Mouse (Mus musculus): ENCODE data around the gene Lcn11. TPM values are rescaled to one million over a fixed set of nuclear protein-coding genes. Genes with fewer than 3 reads are reported as not detected.
"Not testable (repeated sequence)": the region's sequence is repeated elsewhere in the genome, so short reads cannot be mapped to it uniquely, and the experiment has no call there.

Lcn11 gene
- polyA plus RNA-seq, 1 experiment from 2014 or later, result not detected

GRCm38 (mm10) chr2:25811711-25812110, 34.9 kb downstream of the Lcn11 start:
- no peak overlapping the region for H3K27ac ChIP-seq (replicated peaks)
- ATAC-seq (ENCODE audit: low FRiP score, low TSS enrichment), result no peak
- no peak overlapping the region for H3K9ac ChIP-seq (ENCODE audit: low read length)
- H3K27me3 ChIP-seq (ENCODE audit: control insufficient read depth, insufficient read depth, low read length), result no peaks in the 10 kb centered on the region
- DNase-seq (ENCODE audit: low spot score), result no peak
- H3K36me3 ChIP-seq (ENCODE audit: control insufficient read depth, insufficient read depth, low read length), result no peaks in the 10 kb centered on the region
- no peaks in the 10 kb centered on the region for H3K9me3 ChIP-seq (ENCODE audit: control insufficient read depth, low read length)
- WGBS, result 69% methylated on average over 2 of the region's 2 CpGs
- H3K4me1 ChIP-seq (replicated peaks; ENCODE audit: control insufficient read depth, insufficient read depth), result no peaks in the 10 kb centered on the region
- no peak for TF ChIP-seq CTCF (IDR thresholded peaks at IDR 0.05; ENCODE audit: low read depth)
- no peak for TF ChIP-seq EP300 (optimal IDR thresholded peaks at IDR 0.05)
- no peak overlapping the region for H3K4me3 ChIP-seq (ENCODE audit: low read depth, low read length)
- H3K4me2 ChIP-seq (replicated peaks; ENCODE audit: low read depth), result no peak overlapping the region

- H3K4me1 ChIP-seq (replicated peaks; ENCODE audit: control insufficient read depth, insufficient read depth), result no peaks in the 10 kb centered on the region
- no peak overlapping the region for H3K4me2 ChIP-seq (replicated peaks; ENCODE audit: low read depth)
- no peak overlapping the region for H3K9ac ChIP-seq (ENCODE audit: low read length)
- H3K27me3 ChIP-seq (ENCODE audit: control insufficient read depth, insufficient read depth, low read length), result no peaks in the 10 kb centered on the region
- WGBS, result 78% methylated on average over 5 of the region's 5 CpGs
- H3K36me3 ChIP-seq (ENCODE audit: control insufficient read depth, insufficient read depth, low read length), result no peaks in the 10 kb centered on the region
- H3K4me3 ChIP-seq (ENCODE audit: low read depth, low read length), result no peak overlapping the region
- TF ChIP-seq CTCF (IDR thresholded peaks at IDR 0.05; ENCODE audit: low read depth) (peak; percentile 30; the same call in 1 of the 2 replicates), EP300 (optimal IDR thresholded peaks at IDR 0.05) (no peak)
- no peak for DNase-seq (ENCODE audit: low spot score)
- H3K9me3 ChIP-seq (ENCODE audit: control insufficient read depth, low read length), result no peaks in the 10 kb centered on the region
- ATAC-seq (ENCODE audit: low FRiP score, low TSS enrichment), result no peak
- H3K27ac ChIP-seq (replicated peaks), result no peak overlapping the region
These were observed 36.5 kb downstream of the Lcn11 start for GRCm38 (mm10) chr2:25813364-25813763.

GRCm38 (mm10) chr2:25815748-25816147, 38.9 kb downstream of the Lcn11 start, which contains the start of gene Glt6d1:
Gene Glt6d1, minus strand, starts transcription at chr2:25815848.
- DNase-seq (ENCODE audit: low spot score); H3K27ac ChIP-seq (replicated peaks); H3K4me3 ChIP-seq (ENCODE audit: low read depth, low read length); ATAC-seq (ENCODE audit: low FRiP score, low TSS enrichment); H3K27me3 ChIP-seq (ENCODE audit: control insufficient read depth, insufficient read depth, low read length); H3K36me3 ChIP-seq (ENCODE audit: control insufficient read depth, insufficient read depth, low read length); H3K9ac ChIP-seq (ENCODE audit: low read length); H3K9me3 ChIP-seq (ENCODE audit: control insufficient read depth, low read length); H3K4me1 ChIP-seq (replicated peaks; ENCODE audit: control insufficient read depth, insufficient read depth); H3K4me2 ChIP-seq (replicated peaks; ENCODE audit: low read depth): not testable (repeated sequence)
- 74% methylated on average over 1 of the region's 1 CpGs for WGBS

- Histone ChIP-seq H3K9me3 (ENCODE audit: control insufficient read depth, low read length) (no peaks in the 10 kb centered on the region), H3K9ac (ENCODE audit: low read length) (no peak within 1 kb of the TSS), H3K4me1 (replicated peaks; ENCODE audit: control insufficient read depth, insufficient read depth) (no peaks in the 10 kb centered on the region), H3K36me3 (ENCODE audit: control insufficient read depth, insufficient read depth, low read length) (no peaks in the 10 kb centered on the region), H3K4me3 (ENCODE audit: low read depth, low read length) (no peak within 1 kb of the TSS), H3K27me3 (ENCODE audit: control insufficient read depth, insufficient read depth, low read length) (no peaks in the 10 kb centered on the region), H3K27ac (replicated peaks) (no peak within 1 kb of the TSS), H3K4me2 (replicated peaks; ENCODE audit: low read depth) (no peak within 1 kb of the TSS)
- DNase-seq (ENCODE audit: low spot score), result no peak
- ATAC-seq (ENCODE audit: low FRiP score, low TSS enrichment), result no peak
- TF ChIP-seq EP300 (optimal IDR thresholded peaks at IDR 0.05), result no peak
- TF ChIP-seq CTCF (IDR thresholded peaks at IDR 0.05; ENCODE audit: low read depth), result no peak
- WGBS, result 76% methylated on average over 1 of the region's 1 CpGs
These were observed 46.0 kb downstream of the Lcn11 start, which contains the start of gene Lcn9 for GRCm38 (mm10) chr2:25822806-25823205. Gene Lcn9, plus strand, starts transcription at chr2:25823153.

GRCm38 (mm10) chr2:25824751-25825150, 47.9 kb downstream of the Lcn11 start:
- Histone ChIP-seq H3K27ac (replicated peaks) (no peak overlapping the region), H3K4me1 (replicated peaks; ENCODE audit: control insufficient read depth, insufficient read depth) (no peaks in the 10 kb centered on the region), H3K4me3 (ENCODE audit: low read depth, low read length) (no peak overlapping the region), H3K9ac (ENCODE audit: low read length) (no peak overlapping the region), H3K4me2 (replicated peaks; ENCODE audit: low read depth) (no peak overlapping the region), H3K27me3 (ENCODE audit: control insufficient read depth, insufficient read depth, low read length) (no peaks in the 10 kb centered on the region), H3K9me3 (ENCODE audit: control insufficient read depth, low read length) (no peaks in the 10 kb centered on the region), H3K36me3 (ENCODE audit: control insufficient read depth, insufficient read depth, low read length) (no peaks in the 10 kb centered on the region)
- ATAC-seq (ENCODE audit: low FRiP score, low TSS enrichment) (no peak), DNase-seq (ENCODE audit: low spot score) (no peak)
- no peak for TF ChIP-seq EP300 (optimal IDR thresholded peaks at IDR 0.05)
- 74% methylated on average over 3 of the region's 3 CpGs for WGBS

- no peaks in the 10 kb centered on the region for H3K27me3 ChIP-seq (ENCODE audit: control insufficient read depth, insufficient read depth, low read length)
- no peak for TF ChIP-seq EP300 (optimal IDR thresholded peaks at IDR 0.05)
- TF ChIP-seq CTCF (IDR thresholded peaks at IDR 0.05; ENCODE audit: low read depth), result 0 out of 2 replicates have a peak, but pooled peaks have one; percentile 2
- ATAC-seq (ENCODE audit: low FRiP score, low TSS enrichment), result no peak
- no peaks in the 10 kb centered on the region for H3K4me1 ChIP-seq (replicated peaks; ENCODE audit: control insufficient read depth, insufficient read depth)
- no peak overlapping the region for H3K4me2 ChIP-seq (replicated peaks; ENCODE audit: low read depth)
- H3K9ac ChIP-seq (ENCODE audit: low read length), result no peak overlapping the region
- H3K27ac ChIP-seq (replicated peaks), result no peak overlapping the region
- no peak overlapping the region for H3K4me3 ChIP-seq (ENCODE audit: low read depth, low read length)
- no peak for DNase-seq (ENCODE audit: low spot score)
- no peaks in the 10 kb centered on the region for H3K9me3 ChIP-seq (ENCODE audit: control insufficient read depth, low read length)
- H3K36me3 ChIP-seq (ENCODE audit: control insufficient read depth, insufficient read depth, low read length), result no peaks in the 10 kb centered on the region
- 78% methylated on average over 8 of the region's 8 CpGs for WGBS
These were observed 51.6 kb downstream of the Lcn11 start for GRCm38 (mm10) chr2:25828344-25828947.

Other genes starting within 250 kb of the Lcn11 start
- 15.9 and 16.0 TPM in 2 replicates for gene Traf2, start 230.1 kb upstream of the Lcn11 start, polyA plus RNA-seq (2015; fragmentation: Nextera tagmentation; extraction: Ambion mirVana)
- gene Edf1, start 219.2 kb upstream of the Lcn11 start, polyA plus RNA-seq (2015; fragmentation: Nextera tagmentation; extraction: Ambion mirVana), result 351 and 372 TPM in 2 replicates
- gene Mamdc4, start 202.2 kb upstream of the Lcn11 start, polyA plus RNA-seq (2015; fragmentation: Nextera tagmentation; extraction: Ambion mirVana), result 0.34 and 0.55 TPM in 2 replicates
- gene Phpt1, start 201.8 kb upstream of the Lcn11 start, polyA plus RNA-seq (2015; fragmentation: Nextera tagmentation; extraction: Ambion mirVana), result 87.0 and 87.5 TPM in 2 replicates
- gene Ajm1, start 195.3 kb upstream of the Lcn11 start, polyA plus RNA-seq (2015; fragmentation: Nextera tagmentation; extraction: Ambion mirVana), result 0.29 and 0.52 TPM in 2 replicates
- 30.9 and 32.2 TPM in 2 replicates for gene Rabl6, start 168.5 kb upstream of the Lcn11 start, polyA plus RNA-seq (2015; fragmentation: Nextera tagmentation; extraction: Ambion mirVana)
- 0.21 and 0.34 TPM in 2 replicates for gene Ccdc183, start 159.3 kb upstream of the Lcn11 start, polyA plus RNA-seq (2015; fragmentation: Nextera tagmentation; extraction: Ambion mirVana)
- 32.4 and 33.3 TPM in 2 replicates for gene Tmem141, start 155.0 kb upstream of the Lcn11 start, polyA plus RNA-seq (2015; fragmentation: Nextera tagmentation; extraction: Ambion mirVana)
- 3.5 and 3.8 TPM in 2 replicates for gene Fcna, start 149.0 kb upstream of the Lcn11 start, polyA plus RNA-seq (2015; fragmentation: Nextera tagmentation; extraction: Ambion mirVana)
- 0.16 and 0.22 TPM in 2 replicates for gene Lcn8, start 123.9 kb upstream of the Lcn11 start, polyA plus RNA-seq (2015; fragmentation: Nextera tagmentation; extraction: Ambion mirVana)
- not detected in 2 replicates for gene Lcn5, start 119.1 kb upstream of the Lcn11 start, polyA plus RNA-seq (2015; fragmentation: Nextera tagmentation; extraction: Ambion mirVana)
- gene Lcn6, start 100.2 kb upstream of the Lcn11 start, polyA plus RNA-seq (2015; fragmentation: Nextera tagmentation; extraction: Ambion mirVana), result not detected in 2 replicates
- gene Lcn10, start 94.3 kb upstream of the Lcn11 start, polyA plus RNA-seq (2015; fragmentation: Nextera tagmentation; extraction: Ambion mirVana), result not detected in 2 replicates
- 0.39 TPM in 1 of 2 replicates, not detected in the other for gene Obp2a, start 77.0 kb upstream of the Lcn11 start, polyA plus RNA-seq (2015; fragmentation: Nextera tagmentation; extraction: Ambion mirVana)
- gene Bmyc, start 70.3 kb upstream of the Lcn11 start, polyA plus RNA-seq (2015; fragmentation: Nextera tagmentation; extraction: Ambion mirVana), result 53.9 and 55.6 TPM in 2 replicates
- not detected in 2 replicates for gene Obp2b, start 40.0 kb upstream of the Lcn11 start, polyA plus RNA-seq (2015; fragmentation: Nextera tagmentation; extraction: Ambion mirVana)
- gene Lcn3, start 11.4 kb upstream of the Lcn11 start, polyA plus RNA-seq (2015; fragmentation: Nextera tagmentation; extraction: Ambion mirVana), result not detected in 2 replicates
- gene Gm13539, start 5.2 kb downstream of the Lcn11 start, polyA plus RNA-seq (2015; fragmentation: Nextera tagmentation; extraction: Ambion mirVana), result 1.2 and 1.6 TPM in 2 replicates
- not detected in 2 replicates for gene Glt6d1, start 38.8 kb downstream of the Lcn11 start, polyA plus RNA-seq (2015; fragmentation: Nextera tagmentation; extraction: Ambion mirVana)
- gene Lcn9, start 46.1 kb downstream of the Lcn11 start, polyA plus RNA-seq (2015; fragmentation: Nextera tagmentation; extraction: Ambion mirVana), result not detected in 2 replicates
- gene Sohlh1, start 70.2 kb downstream of the Lcn11 start, polyA plus RNA-seq (2015; fragmentation: Nextera tagmentation; extraction: Ambion mirVana), result 0.10 TPM in 1 of 2 replicates, not detected in the other
- 0.19 and 0.30 TPM in 2 replicates for gene Kcnt1, start 86.7 kb downstream of the Lcn11 start, polyA plus RNA-seq (2015; fragmentation: Nextera tagmentation; extraction: Ambion mirVana)
- 4.2 and 6.5 TPM in 2 replicates for gene Camsap1, start 206.3 kb downstream of the Lcn11 start, polyA plus RNA-seq (2015; fragmentation: Nextera tagmentation; extraction: Ambion mirVana)
- 47.7 and 49.1 TPM in 2 replicates for gene Ubac1, start 244.7 kb downstream of the Lcn11 start, polyA plus RNA-seq (2015; fragmentation: Nextera tagmentation; extraction: Ambion mirVana)